Mouse (Mus musculus) kidney, embryonic 15.5 days (tissue): ENCODE results near the gene Calm3. TPM values are rescaled to one million over a fixed set of nuclear protein-coding genes. Genes with fewer than 3 reads are reported as not detected.
A peak's percentile ranks its signal among the peaks of the same experiment; 100 is the strongest.

Experiments
- ATAC-seq: fragments of 200-750 bp; cut with Nextera tagmentation; replicated peaks from 2 replicates; pipeline ENCODE4 v1.8.0; 2017; ENCODE audit warnings: moderate TSS enrichment; ENCODE audit not compliant: low FRiP score
- H3K27ac ChIP-seq: fragments of 300-500 bp; sonication (generic); 2 replicates; pipeline ENCODE4 v1.5.1; 2015; ENCODE audit warnings: mild to moderate bottlenecking, inconsistent platforms
- H3K27me3 ChIP-seq: fragments of 300-500 bp; sonication (generic); 2 replicates; pipeline ENCODE4 v1.6.1; 2015; ENCODE audit warnings: inconsistent platforms
- H3K36me3 ChIP-seq: fragments of 300-500 bp; sonication (generic); 2 replicates; pipeline ENCODE4 v1.6.1; 2015; ENCODE audit warnings: inconsistent platforms
- H3K4me1 ChIP-seq: fragments of 300-500 bp; sonication (generic); 2 replicates; pipeline ENCODE4 v1.6.1; 2015; ENCODE audit warnings: inconsistent platforms
- H3K4me2 ChIP-seq: fragments of 300-500 bp; sonication (generic); 2 replicates; pipeline ENCODE4 v1.6.1; 2015; ENCODE audit warnings: moderate library complexity, mild to moderate bottlenecking, inconsistent platforms
- H3K4me3 ChIP-seq: fragments of 300-500 bp; sonication (generic); replicated peaks from 2 replicates; pipeline ENCODE4 v1.5.1; 2015; ENCODE audit warnings: mild to moderate bottlenecking, inconsistent platforms
- H3K9ac ChIP-seq: fragments of 300-500 bp; sonication (generic); 2 replicates; pipeline ENCODE4 v1.6.1; 2015; ENCODE audit warnings: mild to moderate bottlenecking, inconsistent platforms
- H3K9me3 ChIP-seq: fragments of 300-500 bp; sonication (generic); replicated peaks from 2 replicates; pipeline ENCODE4 v1.6.1; 2016; ENCODE audit warnings: inconsistent platforms
- WGBS: fragments of 180-500 bp; shearing (Covaris S2); methylation state at CpG from one replicate; pipeline ENCODE4 v1.1.7; 2015; ENCODE audit warnings: mixed read lengths; 5-methylcytosine and 5-hydroxymethylcytosine counted together
- polyA plus RNA-seq: library from polyadenylated mRNA; unstranded; fragments of >200 nt; fragmentation: Nextera tagmentation; extraction: Ambion mirVana; gene quantifications from 2 replicates; pipeline ENCODE4 v1.2.1, GENCODE M21; 2015

Calm3 gene
- polyA plus RNA-seq, 1 experiment from 2014 or later = 124 TPM

- H3K4me2 ChIP-seq = no peak overlapping the region
- no peaks in the 10 kb centered on the region for H3K27me3 ChIP-seq
- no peak for ATAC-seq
- H3K9me3 ChIP-seq = no peaks in the 10 kb centered on the region
- 37% methylated on average over 14 of the region's 14 CpGs for WGBS
- no peak overlapping the region for H3K9ac ChIP-seq
- no peak overlapping the region for H3K4me3 ChIP-seq
- H3K27ac ChIP-seq = no peak overlapping the region
- peaks cover 13% of the 10 kb centered on the region; the same call in 1 of the 2 replicates for H3K4me1 ChIP-seq
- no peaks in the 10 kb centered on the region for H3K36me3 ChIP-seq
Observed at GRCm38 (mm10) chr7:16932704-16933577, 9.0 kb upstream of the Calm3 start.

GRCm38 (mm10) chr7:16931968-16932627, 8.2 kb upstream of the Calm3 start:
- Histone ChIP-seq H3K9ac (no peak overlapping the region), H3K9me3 (no peaks in the 10 kb centered on the region), H3K27me3 (no peaks in the 10 kb centered on the region), H3K4me2 (no peak overlapping the region), H3K4me3 (no peak overlapping the region), H3K4me1 (peaks cover 13% of the 10 kb centered on the region; the same call in 1 of the 2 replicates), H3K27ac (no peak overlapping the region), H3K36me3 (no peaks in the 10 kb centered on the region)
- ATAC-seq = peak; percentile 55
- 16% methylated on average over 14 of the region's 14 CpGs for WGBS

- H3K9ac ChIP-seq = no peak overlapping the region
- H3K27ac ChIP-seq = no peak overlapping the region
- H3K4me1 ChIP-seq = peaks cover 13% of the 10 kb centered on the region; the same call in 1 of the 2 replicates
- no peak overlapping the region for H3K4me3 ChIP-seq
- no peaks in the 10 kb centered on the region for H3K9me3 ChIP-seq
- H3K36me3 ChIP-seq = no peaks in the 10 kb centered on the region
- 12% methylated on average over 1 of the region's 1 CpGs for WGBS
- no peak for ATAC-seq
- no peak overlapping the region for H3K4me2 ChIP-seq
- H3K27me3 ChIP-seq = no peaks in the 10 kb centered on the region
Observed at GRCm38 (mm10) chr7:16930850-16931249, 6.9 kb upstream of the Calm3 start.

GRCm38 (mm10) chr7:16928341-16928740, 4.4 kb upstream of the Calm3 start:
- H3K4me3 ChIP-seq = no peak overlapping the region
- no peaks in the 10 kb centered on the region for H3K27me3 ChIP-seq
- no peak overlapping the region for H3K4me2 ChIP-seq
- no peaks in the 10 kb centered on the region for H3K36me3 ChIP-seq
- 50% methylated on average over 2 of the region's 2 CpGs for WGBS
- H3K27ac ChIP-seq = no peak overlapping the region
- no peak for ATAC-seq
- no peak overlapping the region for H3K9ac ChIP-seq
- peaks cover 14% of the 10 kb centered on the region; the same call in 1 of the 2 replicates for H3K4me1 ChIP-seq
- H3K9me3 ChIP-seq = no peaks in the 10 kb centered on the region

- Histone ChIP-seq H3K4me3 (peak overlapping the region; percentile 96), H3K9ac (peak overlapping the region; percentile 90), H3K27me3 (no peaks in the 10 kb centered on the region), H3K36me3 (peaks cover 23% of the 10 kb centered on the region), H3K4me2 (peak overlapping the region; percentile 86), H3K9me3 (no peaks in the 10 kb centered on the region), H3K27ac (peak overlapping the region; percentile 97), H3K4me1 (peaks cover 49% of the 10 kb centered on the region)
- WGBS = under 1% methylated on average over 53 of the region's 57 CpGs
- ATAC-seq = peak; percentile 9; the same call in 1 of the 2 replicates
Observed at GRCm38 (mm10) chr7:16923283-16924036, 454 bp downstream of the Calm3 start.

- no peaks in the 10 kb centered on the region for H3K27me3 ChIP-seq
- H3K36me3 ChIP-seq = peaks cover 33% of the 10 kb centered on the region
- peak overlapping the region; percentile 97 for H3K27ac ChIP-seq
- 43% methylated on average over 10 of the region's 10 CpGs for WGBS
- no peaks in the 10 kb centered on the region for H3K9me3 ChIP-seq
- peaks cover 58% of the 10 kb centered on the region for H3K4me1 ChIP-seq
- ATAC-seq = no peak
- H3K4me3 ChIP-seq = peak overlapping the region; percentile 96
- H3K4me2 ChIP-seq = peak overlapping the region; percentile 86
- H3K9ac ChIP-seq = peak overlapping the region; percentile 90
Observed at GRCm38 (mm10) chr7:16922360-16922973, 1.4 kb downstream of the Calm3 start.

- H3K27ac ChIP-seq = peak overlapping the region; percentile 97
- peaks cover 60% of the 10 kb centered on the region for H3K4me1 ChIP-seq
- ATAC-seq = no peak
- H3K4me3 ChIP-seq = peak overlapping the region; percentile 96
- no peaks in the 10 kb centered on the region for H3K27me3 ChIP-seq
- H3K9ac ChIP-seq = peak overlapping the region; percentile 90
- H3K36me3 ChIP-seq = peaks cover 38% of the 10 kb centered on the region
- H3K9me3 ChIP-seq = no peaks in the 10 kb centered on the region
- H3K4me2 ChIP-seq = peak overlapping the region; percentile 86
- WGBS = 35% methylated on average over 6 of the region's 6 CpGs
Observed at GRCm38 (mm10) chr7:16921881-16922335, 2.0 kb downstream of the Calm3 start.

- Histone ChIP-seq H3K4me2 (peak overlapping the region; percentile 86), H3K27ac (peak overlapping the region; percentile 97), H3K36me3 (peaks cover 46% of the 10 kb centered on the region), H3K9me3 (no peaks in the 10 kb centered on the region), H3K9ac (peak overlapping the region; percentile 90), H3K4me1 (peaks cover 60% of the 10 kb centered on the region), H3K4me3 (peak overlapping the region; percentile 96), H3K27me3 (no peaks in the 10 kb centered on the region)
- WGBS = 33% methylated on average over 21 of the region's 21 CpGs
- ATAC-seq = no peak
Observed at GRCm38 (mm10) chr7:16920818-16921791, 2.8 kb downstream of the Calm3 start.

GRCm38 (mm10) chr7:16920150-16920579, 3.7 kb downstream of the Calm3 start:
- no peaks in the 10 kb centered on the region for H3K9me3 ChIP-seq
- H3K36me3 ChIP-seq = peaks cover 56% of the 10 kb centered on the region
- H3K27ac ChIP-seq = peak overlapping the region; percentile 3; the same call in 1 of the 2 replicates
- no peak for ATAC-seq
- peaks cover 60% of the 10 kb centered on the region for H3K4me1 ChIP-seq
- 0 out of 2 replicates have a peak overlapping the region, but pooled peaks have one; percentile 3 for H3K4me3 ChIP-seq
- WGBS = 75% methylated on average over 7 of the region's 7 CpGs
- no peaks in the 10 kb centered on the region for H3K27me3 ChIP-seq
- no peak overlapping the region for H3K9ac ChIP-seq
- H3K4me2 ChIP-seq = 0 out of 2 replicates have a peak overlapping the region, but pooled peaks have one; percentile 12

GRCm38 (mm10) chr7:16919395-16920149, 4.3 kb downstream of the Calm3 start:
- 81% methylated on average over 13 of the region's 13 CpGs for WGBS
- H3K9me3 ChIP-seq = no peaks in the 10 kb centered on the region
- H3K4me1 ChIP-seq = peaks cover 57% of the 10 kb centered on the region
- no peak for ATAC-seq
- 0 out of 2 replicates have a peak overlapping the region, but pooled peaks have one; percentile 12 for H3K4me2 ChIP-seq
- no peaks in the 10 kb centered on the region for H3K27me3 ChIP-seq
- 0 out of 2 replicates have a peak overlapping the region, but pooled peaks have one; percentile 3 for H3K4me3 ChIP-seq
- no peak overlapping the region for H3K9ac ChIP-seq
- H3K36me3 ChIP-seq = peaks cover 62% of the 10 kb centered on the region
- H3K27ac ChIP-seq = peak overlapping the region; percentile 3; the same call in 1 of the 2 replicates
